Mouse (Mus musculus): ENCODE data around the gene 2900026A02Rik. TPM values are rescaled to one million over a fixed set of nuclear protein-coding genes. Genes with fewer than 3 reads are reported as not detected.

The 2900026A02Rik gene
- total and polyA plus RNA-seq, 3 experiments, result not detected

DNA sequence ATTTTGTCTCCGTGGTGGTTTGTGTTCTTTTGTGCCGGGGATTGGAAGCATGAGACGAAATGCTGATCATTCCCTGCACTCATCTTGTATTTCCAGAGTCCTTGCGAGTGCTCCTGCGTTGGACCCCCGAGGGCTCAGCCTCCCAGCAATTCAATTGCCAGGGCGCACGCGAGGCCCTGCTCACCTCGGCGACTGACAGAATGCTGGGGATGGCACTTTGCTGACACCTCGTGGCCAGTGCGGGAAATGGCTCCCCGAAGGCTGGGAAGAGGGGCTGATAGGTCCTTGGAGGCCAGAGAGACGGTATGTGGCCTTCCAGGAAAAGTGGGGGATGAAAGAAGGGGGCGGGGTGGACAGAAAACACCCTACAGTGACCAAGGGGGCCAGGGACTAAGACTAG, 166.7 kb downstream of the 2900026A02Rik start:
- Histone ChIP-seq H3K27ac (ENCODE audit: control insufficient read depth, low read depth, low read length) (no peak overlapping the region), H3K4me1 (ENCODE audit: control insufficient read depth in 1 of 2, insufficient read depth in 2 of 2, low read length in 2 of 2) (no peaks in the 10 kb centered on the region), H3K9me3 (replicated peaks; ENCODE audit: insufficient read depth, low read length) (no peaks in the 10 kb centered on the region), H3K27me3 (ENCODE audit: control insufficient read depth in 1 of 2, insufficient read depth in 2 of 2, low read length in 2 of 2) (no peaks in the 10 kb centered on the region), H3K36me3 (ENCODE audit: control insufficient read depth in 1 of 2, insufficient read depth in 2 of 2, low read length in 2 of 2) (no peaks in the 10 kb centered on the region), H3K79me2 (ENCODE audit: control insufficient read depth, insufficient read depth, low read length, poor library complexity) (no peaks in the 10 kb centered on the region), H3K4me3 (ENCODE audit: control insufficient read depth in 1 of 2, insufficient read depth in 1 of 2, low read depth in 2 of 2, low read length in 2 of 2) (no peak overlapping the region), H3K9ac (ENCODE audit: control insufficient read depth, low read depth, low read length, poor library complexity, severe bottlenecking) (no peak overlapping the region)
- DNase-seq (ENCODE audit: low read depth, low spot score), result no peak
- TF ChIP-seq CTCF (IDR thresholded peaks at IDR 0.05 in 2 of 3, conservative IDR thresholded peaks at IDR 0.05 in 1 of 3; ENCODE audit: control insufficient read depth in 1 of 3, insufficient read depth in 1 of 3, low read depth in 2 of 3, low read length in 3 of 3, poor library complexity in 1 of 3, severe bottlenecking in 1 of 3) (peak in 2 of 3 experiments; percentile 8 to 37; a peak in 2 of 6 replicates), USF2 (IDR thresholded peaks at IDR 0.05; ENCODE audit: borderline replicate concordance in 1 of 2, insufficient read depth in 1 of 2, low read depth in 1 of 2, low read length in 2 of 2) (no peak)

- no peaks in the 10 kb centered on the region for H3K27me3 ChIP-seq (ENCODE audit: control insufficient read depth in 1 of 2, insufficient read depth in 2 of 2, low read length in 2 of 2)
- no peak for DNase-seq (ENCODE audit: low read depth, low spot score)
- no peak overlapping the region for H3K27ac ChIP-seq (ENCODE audit: control insufficient read depth, low read depth, low read length)
- H3K4me1 ChIP-seq (ENCODE audit: control insufficient read depth in 1 of 2, insufficient read depth in 2 of 2, low read length in 2 of 2), result no peaks in the 10 kb centered on the region
- no peaks in the 10 kb centered on the region for H3K79me2 ChIP-seq (ENCODE audit: control insufficient read depth, insufficient read depth, low read length, poor library complexity)
- no peaks in the 10 kb centered on the region for H3K9me3 ChIP-seq (replicated peaks; ENCODE audit: insufficient read depth, low read length)
- no peaks in the 10 kb centered on the region for H3K36me3 ChIP-seq (ENCODE audit: control insufficient read depth in 1 of 2, insufficient read depth in 2 of 2, low read length in 2 of 2)
- H3K9ac ChIP-seq (ENCODE audit: control insufficient read depth, low read depth, low read length, poor library complexity, severe bottlenecking), result no peak overlapping the region
- no peak for TF ChIP-seq ELF1 (IDR thresholded peaks at IDR 0.05; ENCODE audit: low read depth, low read length)
- TF ChIP-seq POLR2A (IDR thresholded peaks at IDR 0.05; ENCODE audit: control insufficient read depth in 1 of 2, insufficient read depth in 1 of 2, low read depth in 1 of 2, low read length in 2 of 2, poor library complexity in 1 of 2), result no peak
- TF ChIP-seq MYC (IDR thresholded peaks at IDR 0.05; ENCODE audit: low read depth, low read length), result no peak
- no peak overlapping the region for H3K4me3 ChIP-seq (ENCODE audit: control insufficient read depth in 1 of 2, insufficient read depth in 1 of 2, low read depth in 2 of 2, low read length in 2 of 2)
These were observed 170.4 kb downstream of the 2900026A02Rik start for GRCm38 (mm10) chr5:113050581-113051185.

DNA sequence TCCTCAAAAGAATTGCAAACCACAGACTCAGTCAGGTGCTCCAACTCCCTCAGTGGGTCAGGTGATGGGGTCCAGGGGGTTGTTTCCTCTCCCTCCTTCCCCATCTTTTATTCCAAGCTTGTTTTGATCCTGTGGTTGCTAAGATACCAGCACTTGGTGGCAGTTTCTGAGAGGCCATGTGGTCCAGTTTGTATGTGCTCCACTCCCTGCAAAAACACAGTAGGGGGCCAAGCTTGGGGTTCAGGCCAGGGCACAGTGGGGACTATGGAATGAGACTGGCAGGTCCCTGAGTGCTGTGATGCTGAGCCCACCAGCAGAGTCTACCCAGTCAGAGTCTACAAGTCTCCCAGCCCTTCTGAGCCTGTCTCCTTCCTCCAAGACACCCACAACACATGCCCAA, 171.2 kb downstream of the 2900026A02Rik start:
- Histone ChIP-seq H3K9me3 (replicated peaks; ENCODE audit: insufficient read depth, low read length) (no peaks in the 10 kb centered on the region), H3K27ac (ENCODE audit: control insufficient read depth, low read depth, low read length) (no peak overlapping the region)
- no peak for TF ChIP-seq NRF1 (IDR thresholded peaks at IDR 0.05; ENCODE audit: insufficient read depth, low read depth, low read length, poor library complexity, severe bottlenecking)
- no peak for TF ChIP-seq GATA1 (IDR thresholded peaks at IDR 0.05; ENCODE audit: low read depth, low read length)
- no peak for TF ChIP-seq MXI1 (IDR thresholded peaks at IDR 0.05; ENCODE audit: low read depth, low read length)
- no peak for TF ChIP-seq MYB (IDR thresholded peaks at IDR 0.05; ENCODE audit: low read depth, low read length)
- no peak for TF ChIP-seq ZKSCAN1 (IDR thresholded peaks at IDR 0.05; ENCODE audit: low read depth, low read length)
- TF ChIP-seq E2F4 (IDR thresholded peaks at IDR 0.05; ENCODE audit: borderline replicate concordance, low read depth, low read length), result no peak
- TF ChIP-seq MAFK (IDR thresholded peaks at IDR 0.05; ENCODE audit: borderline replicate concordance, low read depth, low read length), result no peak
- no peak for TF ChIP-seq RCOR1 (IDR thresholded peaks at IDR 0.05; ENCODE audit: low read depth, low read length)
- TF ChIP-seq CTCF (IDR thresholded peaks at IDR 0.05 in 2 of 3, conservative IDR thresholded peaks at IDR 0.05 in 1 of 3; ENCODE audit: control insufficient read depth in 1 of 3, insufficient read depth in 1 of 3, low read depth in 2 of 3, low read length in 3 of 3, poor library complexity in 1 of 3, severe bottlenecking in 1 of 3), result no peak
- no peak for TF ChIP-seq ELF1 (IDR thresholded peaks at IDR 0.05; ENCODE audit: low read depth, low read length)
- TF ChIP-seq MAZ (IDR thresholded peaks at IDR 0.05; ENCODE audit: low read depth, low read length), result no peak
- TF ChIP-seq JUND (IDR thresholded peaks at IDR 0.05; ENCODE audit: low read depth, low read length), result no peak
- TF ChIP-seq TCF12 (IDR thresholded peaks at IDR 0.05; ENCODE audit: low read depth, low read length), result no peak
- no peak for TF ChIP-seq POLR2A (IDR thresholded peaks at IDR 0.05; ENCODE audit: control insufficient read depth in 1 of 2, insufficient read depth in 1 of 2, low read depth in 1 of 2, low read length in 2 of 2, poor library complexity in 1 of 2)
- TF ChIP-seq SMC3 (IDR thresholded peaks at IDR 0.05; ENCODE audit: low read depth, low read length), result no peak
- TF ChIP-seq EP300 (IDR thresholded peaks at IDR 0.05; ENCODE audit: low read depth in 1 of 2, low read length in 2 of 2), result no peak
- TF ChIP-seq MYC (IDR thresholded peaks at IDR 0.05; ENCODE audit: low read depth, low read length), result no peak

More for the DNA sequence above, 171.2 kb downstream of the 2900026A02Rik start:
- Histone ChIP-seq H3K4me3 (ENCODE audit: control insufficient read depth in 1 of 2, insufficient read depth in 1 of 2, low read depth in 2 of 2, low read length in 2 of 2) (no peak overlapping the region), H3K36me3 (ENCODE audit: control insufficient read depth in 1 of 2, insufficient read depth in 2 of 2, low read length in 2 of 2) (no peaks in the 10 kb centered on the region), H3K79me2 (ENCODE audit: control insufficient read depth, insufficient read depth, low read length, poor library complexity) (no peaks in the 10 kb centered on the region), H3K27me3 (ENCODE audit: control insufficient read depth in 1 of 2, insufficient read depth in 2 of 2, low read length in 2 of 2) (no peaks in the 10 kb centered on the region), H3K4me1 (ENCODE audit: control insufficient read depth in 1 of 2, insufficient read depth in 2 of 2, low read length in 2 of 2) (no peaks in the 10 kb centered on the region), H3K9ac (ENCODE audit: control insufficient read depth, low read depth, low read length, poor library complexity, severe bottlenecking) (no peak overlapping the region)
- DNase-seq (ENCODE audit: low read depth, low spot score), result no peak
